Mouse (Mus musculus): ENCODE data around the gene Fbxo36. TPM values are rescaled to one million over a fixed set of nuclear protein-coding genes. Genes with fewer than 3 reads are reported as not detected.

Gene Fbxo36
- polyA plus RNA-seq, 1 experiment from 2014 or later: 4.1 TPM

GRCm38 (mm10) chr1:84854966-84855365 is 15.3 kb downstream of the Fbxo36 start:
- ChIA-PET CTCF (interaction anchor here (2.0 kb wide), 1 partner anchor 14 kb away, joined by 5 read pairs; the partner anchor contains the start of genes Fbxo36 and Trip12), POLR2A (interaction anchor here (0.7 kb wide), 1 partner anchor 11 kb away, joined by 3 read pairs; no protein-coding TSS in a partner anchor)
- in situ Hi-C loops (cut with MboI; ENCODE audit: low pct_unique_long_range_greater_than_20kb): no loop called here

GRCm38 (mm10) chr1:84855756-84856155 is 16.1 kb downstream of the Fbxo36 start:
- POLR2A ChIA-PET: interaction anchor here (1.4 kb wide), 1 partner anchor 11 kb away, joined by 3 read pairs; no protein-coding TSS in a partner anchor
- in situ Hi-C loops (cut with MboI; ENCODE audit: low pct_unique_long_range_greater_than_20kb): no loop called here
- no peak for ATAC-seq
- TF ChIP-seq CTCF (IDR thresholded peaks at IDR 0.05): no peak
- CTCF ChIA-PET: interaction anchor here (2.0 kb wide), 1 partner anchor 15 kb away, joined by 5 read pairs; the partner anchor contains the start of genes Fbxo36 and Trip12
- H3K27me3 ChIP-seq: no peaks in the 10 kb centered on the region
- DNase-seq (ENCODE audit: low read depth, low spot score): no peak

More at GRCm38 (mm10) chr1:84854966-84855365, 15.3 kb downstream of the Fbxo36 start:
- ATAC-seq (no peak), DNase-seq (ENCODE audit: low read depth, low spot score) (no peak)
- no peak for TF ChIP-seq CTCF (IDR thresholded peaks at IDR 0.05)
- H3K27me3 ChIP-seq: no peaks in the 10 kb centered on the region

- ATAC-seq (no peak), DNase-seq (ENCODE audit: low read depth, low spot score) (no peak)
- ChIA-PET CTCF (interaction anchor here (1.3 kb wide), 1 partner anchor 10 kb away, joined by 3 read pairs; no protein-coding TSS in a partner anchor), POLR2A (no interaction called here)
- in situ Hi-C loops (cut with MboI; ENCODE audit: low pct_unique_long_range_greater_than_20kb): no loop called here
- TF ChIP-seq CTCF (IDR thresholded peaks at IDR 0.05): no peak
- H3K27me3 ChIP-seq: no peaks in the 10 kb centered on the region
These were observed 20.0 kb downstream of the Fbxo36 start for GRCm38 (mm10) chr1:84859597-84859996.

- ATAC-seq (no peak), DNase-seq (ENCODE audit: low read depth, low spot score) (no peak)
- no peak for TF ChIP-seq CTCF (IDR thresholded peaks at IDR 0.05)
- ChIA-PET CTCF (interaction anchor here (1.3 kb wide), 1 partner anchor 9 kb away, joined by 3 read pairs; no protein-coding TSS in a partner anchor), POLR2A (interaction anchor here (0.7 kb wide), 1 partner anchor 183 kb away, joined by 3 read pairs; no protein-coding TSS in a partner anchor)
- in situ Hi-C loops (cut with MboI; ENCODE audit: low pct_unique_long_range_greater_than_20kb): no loop called here
- no peaks in the 10 kb centered on the region for H3K27me3 ChIP-seq
These were observed 21.0 kb downstream of the Fbxo36 start for GRCm38 (mm10) chr1:84860360-84861254.

GRCm38 (mm10) chr1:84861255-84861630 is 21.6 kb downstream of the Fbxo36 start:
- no peak for ATAC-seq
- no peaks in the 10 kb centered on the region for H3K27me3 ChIP-seq
- no peak for DNase-seq (ENCODE audit: low read depth, low spot score)
- TF ChIP-seq CTCF (IDR thresholded peaks at IDR 0.05): no peak
- ChIA-PET POLR2A (no interaction called here), CTCF (no interaction called here)
- in situ Hi-C loops (cut with MboI; ENCODE audit: low pct_unique_long_range_greater_than_20kb): no loop called here

GRCm38 (mm10) chr1:84864645-84865044 is 25.0 kb downstream of the Fbxo36 start:
- ChIA-PET POLR2A (interaction anchor here (0.7 kb wide), 1 partner anchor 14 kb away, joined by 3 read pairs; no protein-coding TSS in a partner anchor), CTCF (no interaction called here)
- no peaks in the 10 kb centered on the region for H3K27me3 ChIP-seq
- ATAC-seq (no peak), DNase-seq (ENCODE audit: low read depth, low spot score) (no peak)
- in situ Hi-C loops (cut with MboI; ENCODE audit: low pct_unique_long_range_greater_than_20kb): no loop called here
- no peak for TF ChIP-seq CTCF (IDR thresholded peaks at IDR 0.05)

- in situ Hi-C loops (cut with MboI; ENCODE audit: low pct_unique_long_range_greater_than_20kb): no loop called here
- ChIA-PET CTCF (interaction anchor here (1.5 kb wide), 1 partner anchor 15 kb away, joined by 3 read pairs; no protein-coding TSS in a partner anchor), POLR2A (interaction anchor here (0.9 kb wide), 1 partner anchor 10 kb away, joined by 3 read pairs; no protein-coding TSS in a partner anchor)
- DNase-seq (ENCODE audit: low read depth, low spot score) (no peak), ATAC-seq (no peak)
- H3K27me3 ChIP-seq: no peaks in the 10 kb centered on the region
- TF ChIP-seq CTCF (IDR thresholded peaks at IDR 0.05): no peak
These were observed 26.6 kb downstream of the Fbxo36 start for GRCm38 (mm10) chr1:84866231-84866630.

GRCm38 (mm10) chr1:84866706-84867230 is 27.1 kb downstream of the Fbxo36 start:
- H3K27me3 ChIP-seq: no peaks in the 10 kb centered on the region
- DNase-seq (ENCODE audit: low read depth, low spot score) (no peak), ATAC-seq (no peak)
- in situ Hi-C loops (cut with MboI; ENCODE audit: low pct_unique_long_range_greater_than_20kb): no loop called here
- ChIA-PET POLR2A (interaction anchor here (0.9 kb wide), 1 partner anchor 11 kb away, joined by 3 read pairs; no protein-coding TSS in a partner anchor), CTCF (interaction anchor here (1.5 kb wide), 1 partner anchor 16 kb away, joined by 3 read pairs; no protein-coding TSS in a partner anchor)
- no peak for TF ChIP-seq CTCF (IDR thresholded peaks at IDR 0.05)

GRCm38 (mm10) chr1:84868311-84868710 is 28.7 kb downstream of the Fbxo36 start:
- no peak for ATAC-seq
- POLR2A ChIA-PET: no interaction called here
- DNase-seq (ENCODE audit: low read depth, low spot score): no peak

GRCm38 (mm10) chr1:84868841-84869240 is 29.2 kb downstream of the Fbxo36 start:
- no peak for ATAC-seq
- no peak for TF ChIP-seq CTCF (IDR thresholded peaks at IDR 0.05)
- ChIA-PET POLR2A (no interaction called here), CTCF (no interaction called here)
- DNase-seq (ENCODE audit: low read depth, low spot score): no peak
- no peaks in the 10 kb centered on the region for H3K27me3 ChIP-seq
- in situ Hi-C loops (cut with MboI; ENCODE audit: low pct_unique_long_range_greater_than_20kb): no loop called here

More at GRCm38 (mm10) chr1:84868311-84868710, 28.7 kb downstream of the Fbxo36 start:
- CTCF ChIA-PET: no interaction called here
- in situ Hi-C loops (cut with MboI; ENCODE audit: low pct_unique_long_range_greater_than_20kb): no loop called here
- H3K27me3 ChIP-seq: no peaks in the 10 kb centered on the region
- no peak for TF ChIP-seq CTCF (IDR thresholded peaks at IDR 0.05)

Measured in Patski (cell line).